Mouse (Mus musculus): ENCODE results near the gene Sstr4. TPM values are rescaled to one million over a fixed set of nuclear protein-coding genes. Genes with fewer than 3 reads are reported as not detected.

Sstr4 gene
- polyA plus RNA-seq, 1 experiment from 2014 or later: 3.9 TPM

GRCm38 (mm10) chr2:148397784-148398100, 2.6 kb downstream of the Sstr4 start:
- no peaks in the 10 kb centered on the region for H3K36me3 ChIP-seq
- H3K9ac ChIP-seq: no peak overlapping the region
- H3K4me3 ChIP-seq: no peak overlapping the region
- peak overlapping the region; percentile 99 for H3K4me2 ChIP-seq
- H3K27me3 ChIP-seq: peaks cover 10% of the 10 kb centered on the region; the same call in 1 of the 2 replicates
- 90% methylated on average over 1 of the region's 1 CpGs for WGBS
- H3K27ac ChIP-seq (replicated peaks): no peak overlapping the region
- H3K9me3 ChIP-seq: no peaks in the 10 kb centered on the region
- peaks cover 27% of the 10 kb centered on the region for H3K4me1 ChIP-seq (replicated peaks)
- ATAC-seq (ENCODE audit: low FRiP score, low read depth): no peak

- Histone ChIP-seq H3K4me1 (replicated peaks) (peaks cover 27% of the 10 kb centered on the region), H3K27me3 (peaks cover 5% of the 10 kb centered on the region; the same call in 1 of the 2 replicates), H3K4me2 (no peak overlapping the region), H3K9me3 (no peaks in the 10 kb centered on the region), H3K9ac (no peak overlapping the region), H3K36me3 (no peaks in the 10 kb centered on the region), H3K4me3 (no peak overlapping the region), H3K27ac (replicated peaks) (no peak overlapping the region)
- no peak for ATAC-seq (ENCODE audit: low FRiP score, low read depth)
- WGBS: 92% methylated on average over 5 of the region's 5 CpGs
Measured at GRCm38 (mm10) chr2:148398901-148399685, 3.9 kb downstream of the Sstr4 start.

GRCm38 (mm10) chr2:148402227-148402626, 7.1 kb downstream of the Sstr4 start:
- H3K36me3 ChIP-seq: no peaks in the 10 kb centered on the region
- H3K4me1 ChIP-seq (replicated peaks): peaks cover 24% of the 10 kb centered on the region
- WGBS: 82% methylated on average over 1 of the region's 1 CpGs
- no peak overlapping the region for H3K4me3 ChIP-seq
- no peak for ATAC-seq (ENCODE audit: low FRiP score, low read depth)
- no peak overlapping the region for H3K9ac ChIP-seq
- H3K9me3 ChIP-seq: no peaks in the 10 kb centered on the region
- H3K27me3 ChIP-seq: peaks cover 30% of the 10 kb centered on the region
- H3K27ac ChIP-seq (replicated peaks): no peak overlapping the region
- H3K4me2 ChIP-seq: no peak overlapping the region

GRCm38 (mm10) chr2:148404906-148405305, 9.8 kb downstream of the Sstr4 start:
- peaks cover 29% of the 10 kb centered on the region for H3K4me1 ChIP-seq (replicated peaks)
- no peak overlapping the region for H3K4me2 ChIP-seq
- H3K36me3 ChIP-seq: no peaks in the 10 kb centered on the region
- no peak overlapping the region for H3K27ac ChIP-seq (replicated peaks)
- no peak overlapping the region for H3K9ac ChIP-seq
- no peak overlapping the region for H3K4me3 ChIP-seq
- no peak for ATAC-seq (ENCODE audit: low FRiP score, low read depth)
- 77% methylated on average over 5 of the region's 5 CpGs for WGBS
- no peaks in the 10 kb centered on the region for H3K9me3 ChIP-seq
- peaks cover 54% of the 10 kb centered on the region for H3K27me3 ChIP-seq

- 0 out of 2 replicates have a peak overlapping the region, but pooled peaks have one; percentile 19 for H3K9ac ChIP-seq
- peaks cover 58% of the 10 kb centered on the region for H3K27me3 ChIP-seq
- H3K4me1 ChIP-seq (replicated peaks): peaks cover 29% of the 10 kb centered on the region
- peak; percentile 19; the same call in 1 of the 2 replicates for ATAC-seq (ENCODE audit: low FRiP score, low read depth)
- no peaks in the 10 kb centered on the region for H3K36me3 ChIP-seq
- peak overlapping the region; percentile 60 for H3K4me2 ChIP-seq
- H3K4me3 ChIP-seq: peak overlapping the region; percentile 41
- no peaks in the 10 kb centered on the region for H3K9me3 ChIP-seq
- H3K27ac ChIP-seq (replicated peaks): no peak overlapping the region
- 13% methylated on average over 34 of the region's 34 CpGs for WGBS
Measured at GRCm38 (mm10) chr2:148406160-148406970, 11.2 kb downstream of the Sstr4 start.

GRCm38 (mm10) chr2:148406971-148407869, 12.1 kb downstream of the Sstr4 start:
- ATAC-seq (ENCODE audit: low FRiP score, low read depth): peak; percentile 59
- H3K9ac ChIP-seq: 0 out of 2 replicates have a peak overlapping the region, but pooled peaks have one; percentile 36
- peaks cover 58% of the 10 kb centered on the region for H3K27me3 ChIP-seq
- H3K4me2 ChIP-seq: peak overlapping the region; percentile 60
- no peaks in the 10 kb centered on the region for H3K36me3 ChIP-seq
- 5% methylated on average over 55 of the region's 55 CpGs for WGBS
- no peak overlapping the region for H3K27ac ChIP-seq (replicated peaks)
- peak overlapping the region; percentile 41 for H3K4me3 ChIP-seq
- no peaks in the 10 kb centered on the region for H3K9me3 ChIP-seq
- peaks cover 29% of the 10 kb centered on the region for H3K4me1 ChIP-seq (replicated peaks)

- no peaks in the 10 kb centered on the region for H3K36me3 ChIP-seq
- H3K9me3 ChIP-seq: no peaks in the 10 kb centered on the region
- H3K4me1 ChIP-seq (replicated peaks): peaks cover 29% of the 10 kb centered on the region
- H3K4me2 ChIP-seq: peak within 1 kb of the TSS; percentile 60
- H3K27me3 ChIP-seq: peaks cover 58% of the 10 kb centered on the region
- H3K27ac ChIP-seq (replicated peaks): no peak within 1 kb of the TSS
- 2% methylated on average over 35 of the region's 35 CpGs for WGBS
- peak; percentile 71 for ATAC-seq (ENCODE audit: low FRiP score, low read depth)
- H3K4me3 ChIP-seq: peak within 1 kb of the TSS; percentile 41
- H3K9ac ChIP-seq: 0 out of 2 replicates have a peak within 1 kb of the TSS, but pooled peaks have one; percentile 36
Measured at GRCm38 (mm10) chr2:148407870-148408760, 13.0 kb downstream of the Sstr4 start, which contains the start of gene Thbd. TSS of gene Thbd (minus strand) at chr2:148408188.

GRCm38 (mm10) chr2:148408761-148409120, 13.6 kb downstream of the Sstr4 start:
- 9% methylated on average over 6 of the region's 6 CpGs for WGBS
- H3K27me3 ChIP-seq: peaks cover 58% of the 10 kb centered on the region

GRCm38 (mm10) chr2:148409141-148409540, 14.0 kb downstream of the Sstr4 start:
- H3K27ac ChIP-seq (replicated peaks): no peak overlapping the region
- ATAC-seq (ENCODE audit: low FRiP score, low read depth): peak; percentile 82; the same call in 1 of the 2 replicates
- H3K9me3 ChIP-seq: no peaks in the 10 kb centered on the region
- peaks cover 56% of the 10 kb centered on the region for H3K27me3 ChIP-seq
- no peak overlapping the region for H3K4me2 ChIP-seq
- H3K4me3 ChIP-seq: no peak overlapping the region
- 16% methylated on average over 9 of the region's 9 CpGs for WGBS
- no peaks in the 10 kb centered on the region for H3K36me3 ChIP-seq
- no peak overlapping the region for H3K9ac ChIP-seq
- H3K4me1 ChIP-seq (replicated peaks): peaks cover 29% of the 10 kb centered on the region

More at GRCm38 (mm10) chr2:148408761-148409120, 13.6 kb downstream of the Sstr4 start:
- Histone ChIP-seq H3K36me3 (no peaks in the 10 kb centered on the region), H3K4me2 (peak overlapping the region; percentile 60; the same call in 1 of the 2 replicates), H3K9me3 (no peaks in the 10 kb centered on the region), H3K4me1 (replicated peaks) (peaks cover 29% of the 10 kb centered on the region), H3K27ac (replicated peaks) (no peak overlapping the region), H3K9ac (no peak overlapping the region), H3K4me3 (no peak overlapping the region)
- peak; percentile 15; the same call in 1 of the 2 replicates for ATAC-seq (ENCODE audit: low FRiP score, low read depth)

- ATAC-seq (ENCODE audit: low FRiP score, low read depth): no peak
- peaks cover 50% of the 10 kb centered on the region for H3K27me3 ChIP-seq
- H3K27ac ChIP-seq (replicated peaks): no peak overlapping the region
- H3K36me3 ChIP-seq: no peaks in the 10 kb centered on the region
- H3K9me3 ChIP-seq: no peaks in the 10 kb centered on the region
- no peak overlapping the region for H3K4me3 ChIP-seq
- H3K4me2 ChIP-seq: no peak overlapping the region
- peaks cover 29% of the 10 kb centered on the region for H3K4me1 ChIP-seq (replicated peaks)
- H3K9ac ChIP-seq: no peak overlapping the region
- 100% methylated on average over 1 of the region's 1 CpGs for WGBS
Measured at GRCm38 (mm10) chr2:148409821-148410220, 14.7 kb downstream of the Sstr4 start.

All from hindbrain, embryonic 15.5 days (tissue).